Mouse (Mus musculus) heart, adult 8-10 months (tissue): ENCODE measurements around the gene Rnf214. TPM values are rescaled to one million over a fixed set of nuclear protein-coding genes. Genes with fewer than 3 reads are reported as not detected.

Source experiments
- DNase-seq: peaks from one replicate; pipeline ENCODE4 v3.0.0; 2022; ENCODE audit warnings: low spot score
- total RNA-seq, 4 experiments: library from RNA; stranded (reverse); gene quantifications; 2 replicates each; pipeline ENCODE4 v1.2.4; 2022

Rnf214 gene
- 10 to 100 TPM; 32.6 to 36.7 (median 34.0) TPM for total RNA-seq

GRCm38 (mm10) chr9:45906355-45907077, at the start of gene Rnf214, which contains the start of gene Pcsk7:
Gene Rnf214, minus strand, starts transcription at chr9:45906911.
Gene Pcsk7, plus strand, starts transcription at chr9:45906497.
- peak; percentile 91 for DNase-seq

DNA sequence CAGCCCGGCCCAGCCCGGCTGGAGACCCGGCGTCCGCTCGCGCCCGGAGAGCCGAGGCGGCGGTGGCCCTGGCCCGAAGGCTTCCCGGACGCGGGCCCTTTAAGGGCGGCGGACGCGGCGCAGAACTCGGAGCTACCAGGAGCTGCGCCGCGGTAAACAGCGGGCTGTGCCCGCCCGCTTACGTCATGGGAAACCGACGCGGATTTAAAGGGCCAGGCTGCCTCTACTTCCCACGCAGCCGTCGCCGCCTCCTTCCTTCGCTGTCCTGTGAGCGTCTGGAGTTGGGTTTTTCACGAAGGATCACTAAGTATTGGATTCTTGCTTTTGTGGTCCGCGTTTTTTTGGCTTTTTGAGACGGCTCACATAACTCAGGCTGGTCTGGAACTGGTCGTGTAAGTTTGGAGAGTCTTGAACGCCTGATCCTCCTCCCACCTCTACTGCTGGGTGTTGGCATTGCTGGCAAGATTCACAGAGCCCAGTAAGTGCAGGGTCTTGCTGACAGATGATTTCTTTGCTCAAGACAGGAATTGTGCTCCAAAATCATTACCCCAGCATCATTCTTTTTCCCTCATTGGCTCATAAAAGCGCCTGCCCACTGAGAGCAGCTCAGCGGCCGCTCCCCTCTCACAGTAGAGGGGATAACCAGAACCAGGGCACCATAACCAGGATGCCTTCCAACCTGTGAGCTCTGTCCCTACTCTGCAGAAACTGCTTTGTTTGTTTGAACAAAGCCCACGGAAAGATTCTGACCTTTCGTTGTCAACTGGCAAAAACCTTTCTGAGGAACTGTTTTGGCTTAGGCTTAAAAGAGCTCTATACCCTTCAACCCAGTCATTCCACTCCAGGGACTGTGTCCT, 48.6 kb upstream of the Rnf214 start, which contains the start of gene Sidt2:
Gene Sidt2, minus strand, starts transcription at position 152 of the 857 bp plus-strand sequence.
- peak; percentile 91 for DNase-seq

- peak; percentile 35 for DNase-seq
Observed at GRCm38 (mm10) chr9:45954294-45955106, 47.8 kb upstream of the Rnf214 start.

- DNase-seq: no peak
Observed at GRCm38 (mm10) chr9:45953511-45954293, 47.0 kb upstream of the Rnf214 start.

- DNase-seq: no peak
Observed at GRCm38 (mm10) chr9:45952890-45953289, 46.2 kb upstream of the Rnf214 start.

DNA sequence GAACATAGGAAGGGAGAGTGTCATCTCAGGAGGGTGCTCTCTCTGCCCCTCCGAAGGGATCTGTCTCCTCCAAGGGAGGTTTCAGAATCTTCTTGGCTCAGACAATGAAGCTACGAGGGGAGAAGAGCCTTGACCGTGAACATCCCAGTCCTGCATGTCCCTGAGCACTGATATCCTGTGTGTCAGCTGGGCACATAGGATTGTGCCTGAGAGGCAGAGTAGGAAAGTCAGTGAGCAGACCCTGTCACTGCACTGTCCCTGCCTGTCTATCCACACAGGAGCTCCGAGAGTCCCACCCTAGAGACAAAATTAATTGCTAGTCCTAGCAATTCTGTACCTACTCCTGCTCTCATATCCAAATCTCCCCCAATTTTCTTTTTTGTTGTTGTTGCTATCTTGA, 45.3 kb upstream of the Rnf214 start:
- no peak for DNase-seq

GRCm38 (mm10) chr9:45946872-45947183, 40.1 kb upstream of the Rnf214 start:
- DNase-seq: no peak

- no peak for DNase-seq
Observed at GRCm38 (mm10) chr9:45946182-45946871, 39.6 kb upstream of the Rnf214 start.

DNA sequence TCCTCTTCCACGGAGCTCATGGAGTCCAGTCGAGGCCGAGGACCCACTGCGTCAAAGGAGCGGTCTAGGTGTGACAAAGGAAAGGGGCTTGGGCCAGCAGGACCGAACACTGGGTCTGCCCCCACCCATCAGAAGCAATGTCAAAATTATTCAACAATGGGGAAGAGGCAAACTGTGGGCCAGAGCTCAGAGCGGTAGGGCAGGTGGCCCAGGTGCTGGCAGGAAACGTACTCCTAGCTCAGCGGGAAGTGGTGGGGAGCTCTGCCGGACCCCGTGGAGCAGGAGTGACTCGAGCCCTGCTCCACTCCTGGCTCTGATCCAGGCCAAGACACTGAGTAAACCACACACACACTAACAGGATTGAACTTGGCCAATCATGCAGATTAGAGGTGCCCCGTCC, 39.0 kb upstream of the Rnf214 start:
- DNase-seq: no peak

- DNase-seq: no peak
Observed at GRCm38 (mm10) chr9:45944506-45945400, 38.0 kb upstream of the Rnf214 start.

- DNase-seq: no peak
Observed at GRCm38 (mm10) chr9:45943628-45944505, 37.2 kb upstream of the Rnf214 start.

DNA sequence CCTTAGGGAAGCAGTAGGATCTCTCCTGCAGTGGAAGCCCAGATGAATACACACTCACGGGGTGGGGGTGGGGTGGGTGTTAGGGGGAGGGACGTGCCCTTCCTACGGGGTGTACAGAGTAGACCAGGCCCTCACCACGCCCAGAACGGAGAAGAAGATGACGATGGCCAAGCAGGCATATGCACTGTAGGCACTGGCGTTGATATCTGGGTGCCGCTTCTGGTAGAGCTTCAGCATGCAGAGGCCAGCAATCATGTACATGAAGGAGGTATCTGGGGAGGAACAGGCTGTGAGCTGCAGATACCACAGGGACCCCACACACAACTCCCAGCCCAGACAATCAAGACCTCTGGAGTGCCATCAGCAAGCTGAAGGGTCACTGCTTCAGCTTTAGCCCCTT, 36.2 kb upstream of the Rnf214 start:
- no peak for DNase-seq

DNA sequence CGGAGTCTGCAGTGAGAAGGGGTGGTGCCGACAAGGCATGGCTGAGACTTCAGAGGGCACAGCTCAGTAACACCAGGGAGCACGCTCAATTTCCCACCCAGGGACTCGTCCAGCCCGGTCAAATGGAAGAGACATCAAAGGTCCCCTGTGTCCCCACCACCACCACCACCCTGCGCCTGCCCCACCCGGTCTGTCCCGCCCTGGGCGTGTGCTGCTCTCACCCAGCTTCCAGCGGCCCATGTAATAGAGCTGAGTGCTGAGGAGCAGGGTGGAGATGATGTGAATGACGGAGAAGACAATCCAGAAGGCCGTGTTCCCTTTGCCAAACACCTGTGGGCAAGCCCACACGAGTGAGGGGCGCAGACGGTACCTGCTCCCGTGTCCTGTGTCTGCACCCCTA, 35.8 kb upstream of the Rnf214 start:
- no peak for DNase-seq

- DNase-seq: no peak
Observed at GRCm38 (mm10) chr9:45941329-45941888, 34.7 kb upstream of the Rnf214 start.

GRCm38 (mm10) chr9:45939794-45940193, 33.1 kb upstream of the Rnf214 start:
- DNase-seq: no peak

DNA sequence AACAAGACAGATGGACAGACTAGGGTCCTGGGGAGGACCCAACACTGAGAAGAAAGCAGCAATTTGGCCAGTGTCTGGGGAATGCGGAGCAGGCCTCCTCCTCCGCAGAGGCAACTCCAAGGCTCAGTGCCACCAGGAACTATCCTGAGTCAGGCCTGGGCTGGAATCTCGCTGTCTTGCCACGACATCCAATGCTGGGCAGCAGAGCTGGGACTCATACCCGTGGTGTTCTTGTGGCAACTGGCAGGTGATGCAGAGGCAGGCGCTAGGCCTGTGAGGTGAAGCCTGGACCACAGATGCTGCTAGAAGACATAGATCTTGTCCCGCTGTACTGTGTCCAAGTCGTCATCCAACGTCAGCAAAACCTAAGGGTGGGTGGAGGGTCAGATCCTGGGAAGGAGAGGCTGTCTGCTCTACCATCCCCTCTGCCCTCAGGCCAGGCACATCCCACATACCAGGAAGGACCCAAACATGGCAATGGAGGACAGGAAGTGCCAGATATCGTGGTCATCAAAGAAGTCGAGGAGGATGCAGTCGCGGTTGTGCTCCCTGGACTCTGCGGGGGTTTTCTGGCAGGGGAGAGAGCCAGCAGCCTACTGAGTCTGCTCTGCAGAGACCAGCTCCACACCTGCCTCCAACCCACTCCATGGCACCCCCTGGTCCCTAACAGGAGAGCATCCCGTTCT, 32.4 kb upstream of the Rnf214 start:
- no peak for DNase-seq

DNA sequence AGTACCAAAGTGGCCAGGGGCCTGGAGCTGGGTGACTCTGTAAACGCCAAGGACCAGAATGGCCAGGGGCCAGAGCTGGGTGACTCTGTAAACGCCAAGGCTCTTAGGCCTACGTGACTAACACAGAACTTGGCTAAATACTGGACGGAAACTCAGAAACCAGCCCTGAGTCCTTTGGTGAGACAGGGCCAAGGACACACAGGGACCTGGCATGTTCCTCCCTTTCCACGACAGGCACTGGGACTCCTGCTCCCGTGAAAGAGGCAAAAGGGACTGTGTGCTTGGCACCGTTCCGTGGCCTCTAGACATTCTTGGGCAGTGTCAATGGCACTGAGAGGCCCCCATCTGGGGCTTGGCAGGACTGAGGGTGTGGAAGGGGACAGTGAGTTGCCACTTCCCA, 31.4 kb upstream of the Rnf214 start:
- peak; percentile 28 for DNase-seq

- DNase-seq: peak; percentile 61
Observed at GRCm38 (mm10) chr9:45936883-45937282, 30.2 kb upstream of the Rnf214 start.
